Mouse (Mus musculus): ENCODE measurements around the gene Tmem98. TPM values are rescaled to one million over a fixed set of nuclear protein-coding genes. Genes with fewer than 3 reads are reported as not detected.

The Tmem98 gene
- polyA plus RNA-seq, 1 experiment from 2014 or later, result 123 TPM

- Histone ChIP-seq H3K9me3 (no peaks in the 10 kb centered on the region), H3K4me1 (replicated peaks) (peaks cover 13% of the 10 kb centered on the region), H3K9ac (replicated peaks) (no peak overlapping the region), H3K4me2 (no peak overlapping the region), H3K36me3 (peaks cover 87% of the 10 kb centered on the region), H3K4me3 (replicated peaks) (no peak overlapping the region), H3K27me3 (no peaks in the 10 kb centered on the region), H3K27ac (no peak overlapping the region)
- 71% methylated on average over 3 of the region's 3 CpGs for WGBS
- no peak for ATAC-seq (ENCODE audit: insufficient number of reproducible peaks, insufficient read depth, low FRiP score, low TSS enrichment, low read depth)
Measured at GRCm38 (mm10) chr11:80820085-80820484, 10.1 kb downstream of the Tmem98 start.

GRCm38 (mm10) chr11:80821296-80821695, 11.3 kb downstream of the Tmem98 start:
- H3K27me3 ChIP-seq, result no peaks in the 10 kb centered on the region
- peaks cover 80% of the 10 kb centered on the region for H3K36me3 ChIP-seq
- H3K27ac ChIP-seq, result no peak overlapping the region
- H3K4me3 ChIP-seq (replicated peaks), result no peak overlapping the region
- peaks cover 13% of the 10 kb centered on the region for H3K4me1 ChIP-seq (replicated peaks)
- no peak overlapping the region for H3K4me2 ChIP-seq
- no peaks in the 10 kb centered on the region for H3K9me3 ChIP-seq
- H3K9ac ChIP-seq (replicated peaks), result no peak overlapping the region
- ATAC-seq (ENCODE audit: insufficient number of reproducible peaks, insufficient read depth, low FRiP score, low TSS enrichment, low read depth), result no peak
- 51% methylated on average over 14 of the region's 14 CpGs for WGBS

- peaks cover 13% of the 10 kb centered on the region for H3K4me1 ChIP-seq (replicated peaks)
- peaks cover 75% of the 10 kb centered on the region for H3K36me3 ChIP-seq
- H3K27me3 ChIP-seq, result no peaks in the 10 kb centered on the region
- no peak overlapping the region for H3K4me3 ChIP-seq (replicated peaks)
- 75% methylated on average over 9 of the region's 9 CpGs for WGBS
- no peak overlapping the region for H3K9ac ChIP-seq (replicated peaks)
- no peak for ATAC-seq (ENCODE audit: insufficient number of reproducible peaks, insufficient read depth, low FRiP score, low TSS enrichment, low read depth)
- no peak overlapping the region for H3K27ac ChIP-seq
- no peak overlapping the region for H3K4me2 ChIP-seq
- H3K9me3 ChIP-seq, result no peaks in the 10 kb centered on the region
Measured at GRCm38 (mm10) chr11:80821794-80822193, 11.8 kb downstream of the Tmem98 start.

GRCm38 (mm10) chr11:80835395-80835794, 25.4 kb downstream of the Tmem98 start:
- H3K27me3 ChIP-seq, result no peaks in the 10 kb centered on the region
- no peak for ATAC-seq (ENCODE audit: insufficient number of reproducible peaks, insufficient read depth, low FRiP score, low TSS enrichment, low read depth)
- H3K36me3 ChIP-seq, result no peaks in the 10 kb centered on the region
- H3K4me1 ChIP-seq (replicated peaks), result no peaks in the 10 kb centered on the region
- H3K4me2 ChIP-seq, result no peak overlapping the region
- H3K4me3 ChIP-seq (replicated peaks), result no peak overlapping the region
- no peaks in the 10 kb centered on the region for H3K9me3 ChIP-seq
- H3K9ac ChIP-seq (replicated peaks), result no peak overlapping the region
- no peak overlapping the region for H3K27ac ChIP-seq
- WGBS, result 84% methylated on average over 2 of the region's 2 CpGs

GRCm38 (mm10) chr11:80835841-80836240, 25.9 kb downstream of the Tmem98 start:
- H3K4me1 ChIP-seq (replicated peaks), result no peaks in the 10 kb centered on the region
- no peaks in the 10 kb centered on the region for H3K9me3 ChIP-seq
- H3K27me3 ChIP-seq, result no peaks in the 10 kb centered on the region
- H3K4me3 ChIP-seq (replicated peaks), result no peak overlapping the region
- H3K36me3 ChIP-seq, result no peaks in the 10 kb centered on the region
- H3K27ac ChIP-seq, result no peak overlapping the region
- H3K4me2 ChIP-seq, result no peak overlapping the region
- ATAC-seq (ENCODE audit: insufficient number of reproducible peaks, insufficient read depth, low FRiP score, low TSS enrichment, low read depth), result no peak
- H3K9ac ChIP-seq (replicated peaks), result no peak overlapping the region
- WGBS, result 77% methylated on average over 4 of the region's 4 CpGs

GRCm38 (mm10) chr11:80838724-80839123, 28.7 kb downstream of the Tmem98 start:
- whole genome bisulfite sequencing, result 65% methylated on average over 1 of the region's 1 CpGs
- no peak for ATAC-seq (ENCODE audit: insufficient number of reproducible peaks, insufficient read depth, low FRiP score, low TSS enrichment, low read depth)
- H3K27ac ChIP-seq, result no peak overlapping the region
- H3K27me3 ChIP-seq, result no peaks in the 10 kb centered on the region; the same call in 1 of the 2 replicates
- H3K4me2 ChIP-seq, result no peak overlapping the region
- no peak overlapping the region for H3K9ac ChIP-seq (replicated peaks)
- H3K4me3 ChIP-seq (replicated peaks), result no peak overlapping the region
- no peaks in the 10 kb centered on the region for H3K36me3 ChIP-seq
- no peaks in the 10 kb centered on the region for H3K9me3 ChIP-seq
- no peaks in the 10 kb centered on the region for H3K4me1 ChIP-seq (replicated peaks)

- no peak overlapping the region for H3K27ac ChIP-seq
- H3K4me1 ChIP-seq (replicated peaks), result 0 out of 2 replicates have a peak, but pooled peaks cover 4% of the 10 kb centered on the region
- peaks cover 5% of the 10 kb centered on the region; the same call in 1 of the 2 replicates for H3K27me3 ChIP-seq
- no peak for ATAC-seq (ENCODE audit: insufficient number of reproducible peaks, insufficient read depth, low FRiP score, low TSS enrichment, low read depth)
- H3K4me3 ChIP-seq (replicated peaks), result no peak overlapping the region
- WGBS, result 86% methylated on average over 2 of the region's 2 CpGs
- no peak overlapping the region for H3K9ac ChIP-seq (replicated peaks)
- H3K4me2 ChIP-seq, result no peak overlapping the region
- H3K36me3 ChIP-seq, result no peaks in the 10 kb centered on the region
- H3K9me3 ChIP-seq, result no peaks in the 10 kb centered on the region
Measured at GRCm38 (mm10) chr11:80843435-80843834, 33.5 kb downstream of the Tmem98 start.

GRCm38 (mm10) chr11:80845486-80845885, 35.5 kb downstream of the Tmem98 start:
- Histone ChIP-seq H3K4me1 (replicated peaks) (0 out of 2 replicates have a peak, but pooled peaks cover 4% of the 10 kb centered on the region), H3K36me3 (no peaks in the 10 kb centered on the region), H3K4me3 (replicated peaks) (no peak overlapping the region), H3K27ac (no peak overlapping the region), H3K9ac (replicated peaks) (no peak overlapping the region), H3K4me2 (no peak overlapping the region), H3K9me3 (no peaks in the 10 kb centered on the region), H3K27me3 (peaks cover 5% of the 10 kb centered on the region; the same call in 1 of the 2 replicates)
- WGBS, result 14% methylated on average over 7 of the region's 7 CpGs
- ATAC-seq (ENCODE audit: insufficient number of reproducible peaks, insufficient read depth, low FRiP score, low TSS enrichment, low read depth), result no peak

GRCm38 (mm10) chr11:80846115-80846514, 36.1 kb downstream of the Tmem98 start:
- Histone ChIP-seq H3K4me2 (no peak overlapping the region), H3K4me1 (replicated peaks) (0 out of 2 replicates have a peak, but pooled peaks cover 4% of the 10 kb centered on the region), H3K27ac (no peak overlapping the region), H3K9ac (replicated peaks) (no peak overlapping the region), H3K4me3 (replicated peaks) (no peak overlapping the region), H3K27me3 (peaks cover 5% of the 10 kb centered on the region; the same call in 1 of the 2 replicates), H3K9me3 (no peaks in the 10 kb centered on the region), H3K36me3 (no peaks in the 10 kb centered on the region)
- WGBS, result 25% methylated on average over 3 of the region's 3 CpGs
- no peak for ATAC-seq (ENCODE audit: insufficient number of reproducible peaks, insufficient read depth, low FRiP score, low TSS enrichment, low read depth)

- no peak overlapping the region for H3K4me2 ChIP-seq
- H3K27ac ChIP-seq, result no peak overlapping the region
- no peak overlapping the region for H3K9ac ChIP-seq (replicated peaks)
- 0 out of 2 replicates have a peak, but pooled peaks cover 4% of the 10 kb centered on the region for H3K4me1 ChIP-seq (replicated peaks)
- ATAC-seq (ENCODE audit: insufficient number of reproducible peaks, insufficient read depth, low FRiP score, low TSS enrichment, low read depth), result no peak
- no peaks in the 10 kb centered on the region for H3K36me3 ChIP-seq
- no peaks in the 10 kb centered on the region for H3K9me3 ChIP-seq
- 0 out of 2 replicates have a peak, but pooled peaks cover 5% of the 10 kb centered on the region for H3K27me3 ChIP-seq
- H3K4me3 ChIP-seq (replicated peaks), result no peak overlapping the region
- WGBS, result 48% methylated on average over 5 of the region's 5 CpGs
Measured at GRCm38 (mm10) chr11:80848131-80848530, 38.2 kb downstream of the Tmem98 start.

- Histone ChIP-seq H3K9ac (replicated peaks) (no peak overlapping the region), H3K9me3 (no peaks in the 10 kb centered on the region), H3K4me1 (replicated peaks) (no peaks in the 10 kb centered on the region), H3K36me3 (no peaks in the 10 kb centered on the region), H3K27ac (no peak overlapping the region), H3K27me3 (0 out of 2 replicates have a peak, but pooled peaks cover 5% of the 10 kb centered on the region), H3K4me3 (replicated peaks) (no peak overlapping the region), H3K4me2 (no peak overlapping the region)
- 51% methylated on average over 5 of the region's 5 CpGs for WGBS
- no peak for ATAC-seq (ENCODE audit: insufficient number of reproducible peaks, insufficient read depth, low FRiP score, low TSS enrichment, low read depth)
Measured at GRCm38 (mm10) chr11:80851859-80852258, 41.9 kb downstream of the Tmem98 start.

- no peak for ATAC-seq (ENCODE audit: insufficient number of reproducible peaks, insufficient read depth, low FRiP score, low TSS enrichment, low read depth)
- Histone ChIP-seq H3K4me1 (replicated peaks) (no peaks in the 10 kb centered on the region), H3K27me3 (0 out of 2 replicates have a peak, but pooled peaks cover 2% of the 10 kb centered on the region), H3K36me3 (no peaks in the 10 kb centered on the region), H3K9ac (replicated peaks) (no peak overlapping the region), H3K4me2 (no peak overlapping the region), H3K4me3 (replicated peaks) (no peak overlapping the region), H3K27ac (no peak overlapping the region), H3K9me3 (no peaks in the 10 kb centered on the region)
- 65% methylated on average over 3 of the region's 3 CpGs for WGBS
Measured at GRCm38 (mm10) chr11:80853014-80853413, 43.0 kb downstream of the Tmem98 start.

Data from limb, embryonic 12.5 days (tissue).